Mouse (Mus musculus) stomach, postnatal 0 days (tissue): ENCODE results near the gene 2810004N23Rik.

Source experiments
- CTCF ChIP-seq: IDR thresholded peaks from 2 replicates; pipeline ENCODE4 v1.5.1; 2016; ENCODE audit warnings: antibody characterized with exemption, low read depth, mild to moderate bottlenecking, moderate library complexity
- EP300 ChIP-seq: optimal IDR thresholded peaks from 2 replicates; pipeline ENCODE3; 2016; ENCODE audit warnings: antibody characterized with exemption

GRCm38 (mm10) chr8:124815870-124816269, 47.0 kb downstream of the 2810004N23Rik start:
- no peak for TF ChIP-seq CTCF
- TF ChIP-seq EP300 = no peak
